Mouse (Mus musculus) intestine, embryonic 15.5 days (tissue): ENCODE data around the gene Scrt2. TPM values are rescaled to one million over a fixed set of nuclear protein-coding genes. Genes with fewer than 3 reads are reported as not detected.

Experiments used
- ATAC-seq: fragments of 200-750 bp; cut with Nextera tagmentation; 2 replicates; pipeline ENCODE4 v1.8.0; 2017; ENCODE audit warnings: moderate TSS enrichment, moderate library complexity
- H3K27ac ChIP-seq: fragments of 300-500 bp; sonication (generic); 2 replicates; pipeline ENCODE4 v1.5.1; 2015; ENCODE audit warnings: mild to moderate bottlenecking, inconsistent platforms
- H3K27me3 ChIP-seq: fragments of 300-500 bp; sonication (generic); replicated peaks from 2 replicates; pipeline ENCODE4 v1.6.1; 2015; ENCODE audit warnings: inconsistent platforms
- H3K36me3 ChIP-seq: fragments of 300-500 bp; sonication (generic); 2 replicates; pipeline ENCODE4 v1.6.1; 2015; ENCODE audit warnings: inconsistent platforms
- H3K4me1 ChIP-seq: fragments of 300-500 bp; sonication (generic); replicated peaks from 2 replicates; pipeline ENCODE4 v1.6.1; 2015; ENCODE audit warnings: inconsistent platforms
- H3K4me2 ChIP-seq: fragments of 300-500 bp; sonication (generic); replicated peaks from 2 replicates; pipeline ENCODE4 v1.6.1; 2015; ENCODE audit warnings: mild to moderate bottlenecking, inconsistent platforms
- H3K4me3 ChIP-seq: fragments of 300-500 bp; sonication (generic); replicated peaks from 2 replicates; pipeline ENCODE4 v1.5.1; 2015; ENCODE audit warnings: inconsistent platforms
- H3K9ac ChIP-seq: fragments of 300-500 bp; sonication (generic); 2 replicates; pipeline ENCODE4 v1.6.1; 2015; ENCODE audit warnings: inconsistent platforms
- H3K9me3 ChIP-seq: fragments of 300-500 bp; sonication (generic); 2 replicates; pipeline ENCODE4 v1.6.1; 2016; ENCODE audit warnings: inconsistent platforms
- WGBS: fragments of 180-500 bp; shearing (Covaris S2); methylation state at CpG from one replicate; pipeline ENCODE4 v1.1.7; 2015; 5-methylcytosine and 5-hydroxymethylcytosine counted together
- polyA plus RNA-seq: library from polyadenylated mRNA; unstranded; fragments of >200 nt; fragmentation: Nextera tagmentation; extraction: Ambion mirVana; gene quantifications from 2 replicates; pipeline ENCODE4 v1.2.1, GENCODE M21; 2015

Gene Scrt2
- polyA plus RNA-seq, 1 experiment from 2014 or later = 0.04 TPM

DNA sequence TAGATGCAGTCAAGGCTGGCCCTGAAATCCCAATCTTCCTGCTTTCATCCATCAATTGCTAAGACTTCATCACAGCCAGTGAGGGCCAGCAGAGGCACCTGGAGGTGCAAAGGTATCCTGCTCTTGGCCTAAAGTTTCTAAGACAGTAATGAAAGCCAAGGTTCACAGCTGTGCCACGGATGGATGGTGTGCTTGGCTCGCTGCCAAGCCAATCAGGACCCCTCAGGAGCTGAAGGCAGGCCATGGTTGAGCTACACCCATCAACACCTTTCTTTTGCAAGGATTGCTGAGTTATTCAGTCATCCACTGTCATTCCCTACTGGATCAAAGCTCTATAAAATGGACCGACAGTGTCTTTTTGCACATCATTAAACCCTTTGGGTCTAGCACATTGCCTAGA lies 18.2 kb downstream of the Scrt2 start:
- H3K36me3 ChIP-seq = no peaks in the 10 kb centered on the region
- WGBS = 51% methylated on average over 3 of the region's 3 CpGs
- no peak overlapping the region for H3K4me2 ChIP-seq
- no peak overlapping the region for H3K4me3 ChIP-seq
- ATAC-seq = no peak
- no peak overlapping the region for H3K9ac ChIP-seq
- H3K4me1 ChIP-seq = peaks cover 7% of the 10 kb centered on the region
- no peaks in the 10 kb centered on the region for H3K9me3 ChIP-seq
- peaks cover 20% of the 10 kb centered on the region for H3K27me3 ChIP-seq
- no peak overlapping the region for H3K27ac ChIP-seq

DNA sequence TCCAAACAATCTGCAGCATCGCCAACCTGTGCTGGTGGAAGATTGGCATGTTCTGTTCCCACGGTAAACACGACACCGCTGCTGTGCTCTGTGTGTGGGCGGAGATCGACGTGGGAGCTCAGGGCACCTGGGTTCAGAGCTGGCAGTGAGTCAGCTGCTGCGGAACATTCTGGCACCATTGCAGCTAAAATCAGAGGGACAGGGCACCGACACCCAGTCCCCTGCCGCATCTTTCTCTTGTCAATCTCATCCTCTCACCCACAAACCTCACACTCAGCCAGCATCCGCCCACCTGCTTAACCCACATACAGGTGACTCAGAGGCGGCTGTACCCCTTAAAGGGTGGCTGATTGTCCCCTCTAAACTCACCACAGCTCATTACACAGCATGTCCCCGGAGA lies 20.4 kb downstream of the Scrt2 start:
- no peaks in the 10 kb centered on the region for H3K36me3 ChIP-seq
- 69% methylated on average over 13 of the region's 13 CpGs for WGBS
- H3K27me3 ChIP-seq = peaks cover 2% of the 10 kb centered on the region; the same call in 1 of the 2 replicates
- H3K27ac ChIP-seq = no peak overlapping the region
- H3K9me3 ChIP-seq = no peaks in the 10 kb centered on the region
- no peak overlapping the region for H3K4me2 ChIP-seq
- ATAC-seq = no peak
- no peak overlapping the region for H3K4me3 ChIP-seq
- no peak overlapping the region for H3K9ac ChIP-seq
- no peaks in the 10 kb centered on the region; the same call in 1 of the 2 replicates for H3K4me1 ChIP-seq

GRCm38 (mm10) chr2:152102369-152102768 lies 21.0 kb downstream of the Scrt2 start:
- Histone ChIP-seq H3K4me2 (no peak overlapping the region), H3K27me3 (0 out of 2 replicates have a peak, but pooled peaks cover 2% of the 10 kb centered on the region), H3K4me3 (no peak overlapping the region), H3K4me1 (no peaks in the 10 kb centered on the region; the same call in 1 of the 2 replicates), H3K27ac (no peak overlapping the region), H3K9ac (no peak overlapping the region), H3K36me3 (no peaks in the 10 kb centered on the region), H3K9me3 (no peaks in the 10 kb centered on the region)
- no peak for ATAC-seq
- 49% methylated on average over 6 of the region's 6 CpGs for WGBS

DNA sequence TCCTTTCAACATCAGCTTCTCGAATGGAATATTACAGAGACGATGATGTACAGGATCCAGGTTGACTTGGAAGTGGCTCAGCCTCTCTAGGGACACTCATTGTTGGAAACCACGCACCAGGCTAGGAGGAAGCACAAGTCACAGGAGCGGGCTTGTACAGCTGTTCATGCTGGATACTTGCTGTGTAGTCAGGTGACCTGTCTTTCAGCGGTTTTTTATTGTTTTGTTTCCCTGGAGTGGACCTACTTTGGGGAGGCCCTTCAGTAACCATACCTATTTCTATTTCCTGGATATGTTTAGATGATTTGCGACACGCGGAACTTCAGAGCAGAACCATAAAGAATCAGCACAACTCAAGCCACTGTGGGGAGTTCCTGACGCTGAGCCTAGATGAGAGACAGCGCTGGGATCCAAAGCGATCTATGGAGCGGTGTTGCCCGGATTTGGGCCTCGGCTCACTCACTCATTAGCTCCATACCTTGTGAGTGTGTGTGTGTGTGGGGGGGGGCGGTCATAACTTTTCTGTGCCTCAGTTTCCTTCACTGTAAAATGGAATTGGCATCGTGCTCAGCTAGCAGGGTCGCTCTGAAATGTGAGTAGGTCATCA lies 23.5 kb downstream of the Scrt2 start:
- peak; percentile 60 for ATAC-seq
- no peak overlapping the region for H3K27ac ChIP-seq
- WGBS = 14% methylated on average over 17 of the region's 17 CpGs

DNA sequence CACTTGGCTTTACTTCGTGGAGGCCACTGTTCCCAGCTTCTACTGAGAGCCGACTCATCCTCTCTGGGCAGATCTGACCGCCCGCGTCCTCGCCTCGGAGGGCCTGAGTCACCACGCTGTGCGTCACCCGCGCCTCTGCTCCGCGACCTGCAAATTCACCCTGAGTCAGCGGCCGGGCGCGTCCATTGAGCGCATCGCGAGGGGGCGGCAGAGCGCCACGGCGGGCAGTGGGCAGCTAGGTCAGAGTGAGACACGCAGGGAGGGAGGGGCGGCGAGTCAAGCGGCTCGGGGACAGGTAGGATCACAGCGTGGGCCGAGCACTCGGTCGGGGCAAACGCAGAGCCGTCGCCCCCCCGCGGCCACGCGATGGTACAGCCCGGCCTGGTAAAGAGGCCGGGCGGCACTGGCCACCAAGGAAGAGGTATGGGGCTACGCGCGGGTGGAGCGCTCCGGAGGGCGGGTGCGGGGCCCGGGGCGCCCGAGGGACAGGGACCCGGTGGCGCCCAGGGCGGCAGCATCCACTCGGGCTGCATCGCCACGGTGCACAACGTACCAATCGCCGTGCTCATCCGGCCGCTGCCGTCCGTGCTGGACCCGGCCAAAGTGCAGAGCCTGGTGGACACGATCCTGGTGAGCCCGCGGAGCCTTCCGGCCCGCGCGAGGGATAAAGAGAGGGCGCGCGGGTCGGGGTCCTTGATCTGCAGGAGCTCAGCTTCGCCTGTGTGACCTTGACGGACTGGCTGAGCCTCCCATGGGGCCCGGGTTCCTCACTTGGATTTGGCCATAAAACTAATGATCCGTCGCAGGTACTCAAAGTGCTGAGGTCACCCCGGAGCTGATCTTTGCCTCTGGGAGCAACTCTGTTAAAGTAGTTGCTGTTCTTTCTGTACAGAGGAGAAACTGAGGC lies 24.2 kb downstream of the Scrt2 start, which contains the start of gene Srxn1:
Gene Srxn1, plus strand, starts transcription at position 199 of the 907 bp plus-strand sequence.
- peak within 1 kb of the TSS; percentile 81 for H3K9ac ChIP-seq
- peak within 1 kb of the TSS; percentile 92 for H3K4me2 ChIP-seq
- H3K4me3 ChIP-seq = peak within 1 kb of the TSS; percentile 75
- H3K27me3 ChIP-seq = 0 out of 2 replicates have a peak, but pooled peaks cover 2% of the 10 kb centered on the region
- no peaks in the 10 kb centered on the region for H3K9me3 ChIP-seq
- H3K36me3 ChIP-seq = no peaks in the 10 kb centered on the region
- peak within 1 kb of the TSS; percentile 78 for H3K27ac ChIP-seq
- peak; percentile 94 for ATAC-seq
- under 1% methylated on average over 81 of the region's 84 CpGs for WGBS
- H3K4me1 ChIP-seq = no peaks in the 10 kb centered on the region; the same call in 1 of the 2 replicates

More for the DNA sequence above, 23.5 kb downstream of the Scrt2 start:
- H3K9me3 ChIP-seq = no peaks in the 10 kb centered on the region
- H3K36me3 ChIP-seq = no peaks in the 10 kb centered on the region
- 0 out of 2 replicates have a peak, but pooled peaks cover 2% of the 10 kb centered on the region for H3K27me3 ChIP-seq
- H3K9ac ChIP-seq = peak overlapping the region; percentile 81
- H3K4me1 ChIP-seq = no peaks in the 10 kb centered on the region; the same call in 1 of the 2 replicates
- peak overlapping the region; percentile 92 for H3K4me2 ChIP-seq
- H3K4me3 ChIP-seq = peak overlapping the region; percentile 75

GRCm38 (mm10) chr2:152106225-152106595 lies 24.9 kb downstream of the Scrt2 start:
- no peaks in the 10 kb centered on the region for H3K9me3 ChIP-seq
- 0 out of 2 replicates have a peak, but pooled peaks cover 2% of the 10 kb centered on the region for H3K27me3 ChIP-seq
- peak overlapping the region; percentile 75 for H3K4me3 ChIP-seq
- H3K9ac ChIP-seq = no peak overlapping the region
- peak overlapping the region; percentile 92 for H3K4me2 ChIP-seq
- H3K36me3 ChIP-seq = no peaks in the 10 kb centered on the region
- ATAC-seq = no peak
- no peaks in the 10 kb centered on the region; the same call in 1 of the 2 replicates for H3K4me1 ChIP-seq
- no peak overlapping the region for H3K27ac ChIP-seq
- WGBS = 81% methylated on average over 3 of the region's 3 CpGs

DNA sequence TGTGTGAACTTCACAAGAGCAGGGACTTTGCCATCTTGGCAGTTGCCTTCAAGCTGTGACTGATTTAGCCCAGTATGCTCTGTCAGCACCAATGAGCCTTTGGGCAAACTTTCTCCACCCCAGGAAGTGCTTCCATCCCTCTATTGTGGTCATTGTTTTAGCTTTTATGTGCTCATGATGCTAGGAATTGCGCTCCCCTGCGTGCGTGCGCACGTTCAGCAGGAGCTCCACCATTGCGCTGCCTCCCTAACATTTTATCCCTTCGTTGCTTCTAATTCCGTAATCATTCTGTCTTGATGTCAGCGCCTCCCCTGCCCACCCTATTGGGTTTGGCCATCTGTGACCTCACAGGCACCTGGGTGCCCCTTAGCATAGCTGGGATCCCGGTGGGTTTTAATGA lies 25.3 kb downstream of the Scrt2 start:
- ATAC-seq = no peak
- no peak overlapping the region for H3K27ac ChIP-seq
- H3K9me3 ChIP-seq = no peaks in the 10 kb centered on the region
- H3K36me3 ChIP-seq = no peaks in the 10 kb centered on the region
- H3K4me1 ChIP-seq = no peaks in the 10 kb centered on the region; the same call in 1 of the 2 replicates
- H3K4me2 ChIP-seq = peak overlapping the region; percentile 92
- no peak overlapping the region; the same call in 1 of the 2 replicates for H3K4me3 ChIP-seq
- H3K27me3 ChIP-seq = 0 out of 2 replicates have a peak, but pooled peaks cover 2% of the 10 kb centered on the region
- H3K9ac ChIP-seq = no peak overlapping the region
- WGBS = 93% methylated on average over 10 of the region's 10 CpGs

- Histone ChIP-seq H3K9me3 (no peaks in the 10 kb centered on the region), H3K4me2 (no peak overlapping the region), H3K36me3 (no peaks in the 10 kb centered on the region), H3K9ac (no peak overlapping the region), H3K27me3 (no peaks in the 10 kb centered on the region), H3K4me3 (no peak overlapping the region), H3K4me1 (no peaks in the 10 kb centered on the region; the same call in 1 of the 2 replicates), H3K27ac (no peak overlapping the region)
- no peak for ATAC-seq
- 81% methylated on average over 7 of the region's 7 CpGs for WGBS
Measured at GRCm38 (mm10) chr2:152108702-152109101, 27.4 kb downstream of the Scrt2 start.

GRCm38 (mm10) chr2:152109386-152109785 lies 28.1 kb downstream of the Scrt2 start:
- Histone ChIP-seq H3K4me1 (peaks cover under 1% of the 10 kb centered on the region), H3K36me3 (no peaks in the 10 kb centered on the region), H3K4me2 (no peak overlapping the region), H3K4me3 (no peak overlapping the region), H3K9me3 (no peaks in the 10 kb centered on the region), H3K27me3 (0 out of 2 replicates have a peak, but pooled peaks cover 4% of the 10 kb centered on the region), H3K27ac (no peak overlapping the region), H3K9ac (no peak overlapping the region)
- ATAC-seq = peak; percentile 30; the same call in 1 of the 2 replicates
- whole genome bisulfite sequencing = 89% methylated on average over 5 of the region's 5 CpGs

GRCm38 (mm10) chr2:152111311-152111710 lies 30.0 kb downstream of the Scrt2 start:
- H3K27ac ChIP-seq = no peak overlapping the region
- H3K4me3 ChIP-seq = no peak overlapping the region
- H3K9me3 ChIP-seq = no peaks in the 10 kb centered on the region
- WGBS = 63% methylated on average over 2 of the region's 2 CpGs
- H3K4me2 ChIP-seq = no peak overlapping the region
- no peaks in the 10 kb centered on the region for H3K36me3 ChIP-seq
- no peak for ATAC-seq
- 0 out of 2 replicates have a peak, but pooled peaks cover 15% of the 10 kb centered on the region for H3K27me3 ChIP-seq
- H3K9ac ChIP-seq = no peak overlapping the region
- H3K4me1 ChIP-seq = peaks cover 8% of the 10 kb centered on the region

DNA sequence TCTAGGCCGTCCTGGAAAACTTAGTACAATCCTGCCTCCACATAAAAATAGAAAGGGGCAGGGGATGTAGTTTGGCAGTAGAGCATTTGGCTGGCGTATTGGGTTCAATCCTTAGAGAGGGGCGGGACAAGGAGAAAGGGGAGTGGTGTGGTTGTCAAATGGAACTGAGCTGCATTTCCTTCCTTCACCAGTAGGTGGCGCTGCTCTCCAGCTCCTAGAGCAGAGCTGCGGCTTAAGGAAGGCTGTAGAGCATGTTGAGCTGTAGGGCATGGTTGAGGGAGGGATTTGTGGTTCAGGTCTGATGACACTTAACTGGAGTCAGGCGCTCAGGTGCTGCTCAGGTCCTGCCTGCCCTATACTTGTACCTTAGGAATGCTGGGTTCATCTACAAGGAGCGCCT lies 30.6 kb downstream of the Scrt2 start:
- no peak overlapping the region for H3K4me2 ChIP-seq
- no peak overlapping the region for H3K27ac ChIP-seq
- 6% methylated on average over 7 of the region's 7 CpGs for WGBS
- H3K9me3 ChIP-seq = no peaks in the 10 kb centered on the region
- H3K36me3 ChIP-seq = no peaks in the 10 kb centered on the region
- peaks cover 8% of the 10 kb centered on the region for H3K4me1 ChIP-seq
- no peak overlapping the region for H3K9ac ChIP-seq
- peak; percentile 73 for ATAC-seq
- H3K4me3 ChIP-seq = no peak overlapping the region
- H3K27me3 ChIP-seq = 0 out of 2 replicates have a peak, but pooled peaks cover 15% of the 10 kb centered on the region

DNA sequence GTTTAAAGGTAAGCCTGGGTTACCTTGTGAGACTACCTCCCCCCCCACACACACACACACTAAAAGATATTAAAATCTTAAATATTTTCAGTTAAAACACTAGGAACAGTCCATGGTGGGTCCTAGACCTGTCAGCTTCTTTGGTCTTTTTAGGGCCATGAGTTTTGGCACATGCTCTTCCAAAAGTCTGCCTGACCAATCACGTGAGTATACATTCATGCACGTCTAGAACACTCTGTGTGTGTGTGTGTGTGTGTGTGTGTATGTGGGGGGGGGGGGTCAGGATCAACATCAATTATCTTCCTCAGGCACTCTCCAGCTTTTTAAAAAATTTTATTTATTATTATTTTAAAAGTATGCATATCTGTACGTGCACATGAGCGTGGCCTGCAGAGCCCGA lies 31.2 kb downstream of the Scrt2 start:
- no peak overlapping the region for H3K27ac ChIP-seq
- no peak overlapping the region for H3K9ac ChIP-seq
- no peak overlapping the region for H3K4me3 ChIP-seq
- no peak overlapping the region for H3K4me2 ChIP-seq
- WGBS = 88% methylated on average over 5 of the region's 5 CpGs
- 0 out of 2 replicates have a peak, but pooled peaks cover 15% of the 10 kb centered on the region for H3K27me3 ChIP-seq
- ATAC-seq = no peak
- peaks cover 8% of the 10 kb centered on the region for H3K4me1 ChIP-seq
- no peaks in the 10 kb centered on the region for H3K9me3 ChIP-seq
- no peaks in the 10 kb centered on the region for H3K36me3 ChIP-seq
